Mouse (Mus musculus) hindbrain, embryonic 15.5 days (tissue): ENCODE results near the gene Heatr5a. TPM values are rescaled to one million over a fixed set of nuclear protein-coding genes. Genes with fewer than 3 reads are reported as not detected.

Experiments used
- ATAC-seq: fragments of 200-750 bp; cut with Nextera tagmentation; 2 replicates; pipeline ENCODE4 v1.8.0; 2017; ENCODE audit warnings: low read depth, moderate number of reproducible peaks, moderate TSS enrichment; ENCODE audit not compliant: low FRiP score
- H3K27ac ChIP-seq: fragments of 300-500 bp; sonication (generic); replicated peaks from 2 replicates; pipeline ENCODE4 v1.5.1; 2015; ENCODE audit warnings: mild to moderate bottlenecking, inconsistent platforms
- H3K27me3 ChIP-seq: fragments of 300-500 bp; sonication (generic); 2 replicates; pipeline ENCODE4 v1.6.1; 2015; ENCODE audit warnings: control low read depth, inconsistent platforms
- H3K36me3 ChIP-seq: fragments of 300-500 bp; sonication (generic); 2 replicates; pipeline ENCODE4 v1.6.1; 2015; ENCODE audit warnings: control low read depth, inconsistent platforms
- H3K4me1 ChIP-seq: fragments of 300-500 bp; sonication (generic); replicated peaks from 2 replicates; pipeline ENCODE4 v1.6.1; 2015; ENCODE audit warnings: control low read depth, inconsistent platforms
- H3K4me2 ChIP-seq: fragments of 300-500 bp; sonication (generic); 2 replicates; pipeline ENCODE4 v1.6.1; 2015; ENCODE audit warnings: moderate library complexity, mild to moderate bottlenecking, inconsistent platforms
- H3K4me3 ChIP-seq: fragments of 300-500 bp; sonication (generic); 2 replicates; pipeline ENCODE4 v1.5.1; 2015; ENCODE audit warnings: mild to moderate bottlenecking, inconsistent platforms
- H3K9ac ChIP-seq: fragments of 300-500 bp; sonication (generic); 2 replicates; pipeline ENCODE4 v1.6.1; 2015; ENCODE audit warnings: inconsistent platforms
- H3K9me3 ChIP-seq: fragments of 300-500 bp; sonication (generic); 2 replicates; pipeline ENCODE4 v1.6.1; 2016; ENCODE audit warnings: control low read depth, inconsistent platforms
- WGBS: fragments of 180-500 bp; shearing (Covaris S2); methylation state at CpG from one replicate; pipeline ENCODE4 v1.1.7; 2015; 5-methylcytosine and 5-hydroxymethylcytosine counted together
- polyA plus RNA-seq: library from polyadenylated mRNA; unstranded; fragments of >200 nt; fragmentation: Nextera tagmentation; extraction: Ambion mirVana; gene quantifications from 2 replicates; pipeline ENCODE4 v1.2.1, GENCODE M21; 2015

Heatr5a gene
- polyA plus RNA-seq, 1 experiment from 2014 or later = 7.1 TPM

DNA sequence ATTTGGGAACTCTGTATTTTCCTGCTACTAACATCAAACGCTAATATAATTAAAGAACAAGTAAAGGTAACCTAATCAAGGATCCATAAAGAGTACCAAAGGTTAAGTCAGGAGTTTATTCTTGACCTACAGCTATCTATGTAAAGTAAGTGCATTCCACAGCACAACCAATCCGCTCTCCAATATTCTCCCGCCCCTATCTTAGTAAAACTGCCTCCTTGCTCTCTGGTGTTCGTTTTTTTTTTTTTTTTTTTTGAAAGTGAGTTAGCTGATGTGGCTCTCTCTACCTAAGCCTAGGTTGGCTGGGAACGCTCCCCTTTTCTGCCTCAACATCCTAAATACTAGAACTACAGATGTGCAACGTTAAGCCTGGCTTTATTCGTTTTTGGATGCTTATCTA, 1.2 kb downstream of the Heatr5a start:
- H3K9me3 ChIP-seq = no peaks in the 10 kb centered on the region
- ATAC-seq = no peak
- H3K4me1 ChIP-seq = peaks cover 15% of the 10 kb centered on the region
- no peaks in the 10 kb centered on the region for H3K36me3 ChIP-seq
- H3K4me2 ChIP-seq = peak overlapping the region; percentile 67
- H3K27ac ChIP-seq = no peak overlapping the region
- no peak overlapping the region for H3K9ac ChIP-seq
- peak overlapping the region; percentile 98 for H3K4me3 ChIP-seq
- WGBS = 29% methylated on average over 7 of the region's 7 CpGs
- H3K27me3 ChIP-seq = no peaks in the 10 kb centered on the region

DNA sequence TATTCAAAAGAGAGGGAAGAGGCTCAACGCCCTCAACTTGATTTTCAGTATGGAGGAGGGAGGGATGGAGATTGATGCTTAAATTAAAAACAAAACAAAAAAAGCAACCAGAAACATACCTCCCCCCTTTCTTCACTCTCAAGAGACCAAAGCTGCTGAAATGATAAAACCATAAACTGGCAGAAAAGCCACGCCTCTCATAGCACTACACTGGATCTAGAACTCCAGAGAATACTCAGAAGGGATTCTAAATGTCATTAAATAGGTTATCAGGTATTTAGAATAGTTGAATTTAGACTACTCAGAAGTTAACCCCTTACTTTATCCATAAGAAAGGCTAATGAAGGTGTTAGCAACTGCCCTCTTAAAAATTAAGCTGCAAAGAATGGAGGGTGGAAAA, 2.0 kb downstream of the Heatr5a start:
- H3K4me3 ChIP-seq = no peak overlapping the region
- no peak overlapping the region for H3K9ac ChIP-seq
- no peak overlapping the region for H3K27ac ChIP-seq
- no peaks in the 10 kb centered on the region for H3K36me3 ChIP-seq
- 80% methylated on average over 2 of the region's 2 CpGs for WGBS
- no peaks in the 10 kb centered on the region for H3K9me3 ChIP-seq
- no peak for ATAC-seq
- no peak overlapping the region for H3K4me2 ChIP-seq
- H3K27me3 ChIP-seq = no peaks in the 10 kb centered on the region
- peaks cover 15% of the 10 kb centered on the region for H3K4me1 ChIP-seq

DNA sequence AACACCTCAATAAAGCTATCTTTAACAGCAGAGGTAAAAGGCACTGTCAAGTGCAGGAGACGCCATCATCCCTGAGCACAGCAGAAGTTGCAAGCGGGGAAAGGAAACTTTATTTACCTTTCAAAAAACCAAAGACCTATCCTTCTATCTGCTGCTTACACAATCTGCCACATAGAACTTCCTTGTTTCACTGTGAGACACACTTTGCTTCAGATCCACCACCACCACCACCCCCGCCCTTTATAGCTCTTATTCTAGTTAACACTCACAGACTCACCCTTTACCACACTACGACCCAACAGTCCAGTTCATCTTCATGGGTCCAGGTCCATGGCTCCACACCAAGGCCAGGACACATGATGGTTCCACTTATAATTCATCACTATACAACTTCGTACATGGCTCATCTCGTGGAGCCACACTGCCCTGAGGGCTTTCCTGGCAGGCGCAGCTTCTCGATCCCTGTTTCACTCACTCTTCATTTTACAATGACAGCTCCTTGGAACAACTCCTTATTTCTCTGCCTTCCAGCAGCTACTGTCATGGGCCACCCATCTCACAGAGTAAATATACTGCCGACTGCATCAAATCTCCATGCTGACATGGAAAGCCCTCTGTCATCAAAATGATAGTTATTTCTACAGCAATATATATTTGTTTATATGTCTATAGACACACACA, 3.1 kb downstream of the Heatr5a start:
- Histone ChIP-seq H3K27ac (no peak overlapping the region), H3K4me2 (no peak overlapping the region), H3K36me3 (no peaks in the 10 kb centered on the region), H3K4me1 (peaks cover 15% of the 10 kb centered on the region), H3K27me3 (no peaks in the 10 kb centered on the region), H3K9me3 (no peaks in the 10 kb centered on the region), H3K9ac (no peak overlapping the region), H3K4me3 (no peak overlapping the region)
- no peak for ATAC-seq
- WGBS = 82% methylated on average over 9 of the region's 9 CpGs

DNA sequence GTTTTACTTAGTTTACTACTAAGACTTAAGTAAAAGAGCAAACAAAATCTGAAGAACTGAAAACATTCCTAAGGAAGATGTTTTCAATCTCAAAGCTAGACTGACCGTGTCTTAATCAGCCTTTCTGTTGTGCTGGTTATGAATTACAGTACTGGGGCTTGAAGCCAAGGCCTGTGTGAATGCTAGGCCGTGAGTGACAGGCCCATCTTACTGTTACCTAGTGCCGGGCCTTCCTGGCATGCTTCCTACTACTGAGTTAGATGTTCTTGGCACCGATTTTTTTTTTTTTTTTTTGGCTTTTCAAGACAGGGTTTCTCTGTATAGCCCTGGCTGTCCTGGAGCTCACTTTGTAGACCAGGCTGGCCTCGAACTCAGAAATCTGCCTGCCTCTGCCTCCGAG, 13.5 kb downstream of the Heatr5a start:
- no peaks in the 10 kb centered on the region for H3K27me3 ChIP-seq
- no peaks in the 10 kb centered on the region for H3K9me3 ChIP-seq
- 79% methylated on average over 6 of the region's 6 CpGs for WGBS

DNA sequence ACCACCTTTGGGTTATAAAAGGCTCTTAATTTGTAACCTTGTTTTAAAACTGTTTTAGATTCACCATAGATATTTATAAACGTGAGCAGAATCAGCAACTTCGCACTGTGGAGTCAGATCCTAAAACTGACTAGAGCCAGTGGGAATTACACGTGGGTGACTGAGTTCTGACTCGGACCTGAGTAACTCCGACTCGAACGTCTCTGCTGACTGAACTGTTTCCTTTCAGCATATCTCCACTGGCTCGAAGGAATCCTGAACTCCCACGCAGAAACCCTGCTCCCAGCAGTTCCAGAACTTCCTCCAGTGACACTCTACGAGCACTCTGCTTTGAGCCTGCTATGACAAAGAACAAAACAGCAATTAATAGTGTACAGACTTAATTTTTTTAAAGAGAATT, 18.8 kb downstream of the Heatr5a start:
- Histone ChIP-seq H3K36me3 (peaks cover 52% of the 10 kb centered on the region), H3K4me3 (no peak overlapping the region), H3K9ac (no peak overlapping the region), H3K9me3 (no peaks in the 10 kb centered on the region), H3K27ac (no peak overlapping the region), H3K4me1 (no peaks in the 10 kb centered on the region), H3K27me3 (no peaks in the 10 kb centered on the region), H3K4me2 (no peak overlapping the region)
- 86% methylated on average over 10 of the region's 10 CpGs for WGBS
- ATAC-seq = no peak

More for the DNA sequence above, 13.5 kb downstream of the Heatr5a start:
- H3K4me3 ChIP-seq = no peak overlapping the region
- peaks cover 18% of the 10 kb centered on the region for H3K36me3 ChIP-seq
- no peak for ATAC-seq
- H3K4me1 ChIP-seq = no peaks in the 10 kb centered on the region
- no peak overlapping the region for H3K4me2 ChIP-seq
- H3K9ac ChIP-seq = no peak overlapping the region
- H3K27ac ChIP-seq = no peak overlapping the region

DNA sequence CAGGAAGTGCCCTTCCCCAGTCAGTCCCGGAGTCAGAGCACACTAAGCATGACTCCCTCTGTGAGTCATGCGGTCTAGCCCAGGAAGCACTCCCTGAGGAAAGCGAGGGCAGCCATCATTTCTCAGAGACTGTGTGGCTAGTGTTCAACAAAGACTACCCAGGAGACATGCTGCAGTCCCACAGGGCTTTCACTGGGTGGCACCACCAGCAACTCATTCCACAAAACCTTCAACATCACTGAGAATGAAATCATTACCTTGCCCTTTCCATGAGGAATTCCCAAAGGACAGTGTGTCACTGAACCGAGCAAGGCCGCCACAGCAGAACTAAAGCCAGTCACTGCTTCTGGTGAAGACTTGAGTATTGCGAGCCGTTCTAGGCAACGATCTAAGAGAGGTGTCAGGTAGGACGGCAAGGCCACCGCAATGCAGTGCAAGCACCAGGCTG, 23.6 kb downstream of the Heatr5a start:
- Histone ChIP-seq H3K27me3 (no peaks in the 10 kb centered on the region), H3K9ac (no peak overlapping the region), H3K4me1 (no peaks in the 10 kb centered on the region), H3K9me3 (no peaks in the 10 kb centered on the region), H3K4me3 (no peak overlapping the region), H3K36me3 (peaks cover 64% of the 10 kb centered on the region), H3K4me2 (no peak overlapping the region), H3K27ac (no peak overlapping the region)
- WGBS = 78% methylated on average over 10 of the region's 10 CpGs
- no peak for ATAC-seq

DNA sequence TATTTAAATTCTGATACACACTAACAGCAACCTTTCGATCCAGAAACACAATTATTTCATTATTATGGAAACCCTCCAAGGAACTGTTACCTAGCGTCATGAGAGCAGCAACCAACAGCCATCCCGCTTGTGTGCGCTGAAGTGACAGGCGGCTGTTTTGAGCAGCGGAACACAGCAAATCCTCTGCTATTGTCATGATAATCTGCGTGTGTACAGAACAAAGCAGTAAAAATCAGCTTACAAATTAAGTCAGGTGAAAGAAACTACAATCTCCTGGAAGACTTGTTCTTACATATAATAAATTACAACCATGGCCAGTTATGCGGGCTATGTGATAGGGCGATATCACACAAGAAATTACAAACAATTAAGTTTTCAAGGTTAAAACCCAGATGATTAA, 25.8 kb downstream of the Heatr5a start:
- peaks cover 44% of the 10 kb centered on the region for H3K36me3 ChIP-seq
- no peaks in the 10 kb centered on the region for H3K27me3 ChIP-seq
- H3K4me2 ChIP-seq = no peak overlapping the region
- no peak overlapping the region for H3K9ac ChIP-seq
- H3K4me3 ChIP-seq = no peak overlapping the region
- H3K9me3 ChIP-seq = no peaks in the 10 kb centered on the region
- ATAC-seq = no peak
- no peaks in the 10 kb centered on the region for H3K4me1 ChIP-seq
- 43% methylated on average over 9 of the region's 9 CpGs for WGBS
- H3K27ac ChIP-seq = no peak overlapping the region

DNA sequence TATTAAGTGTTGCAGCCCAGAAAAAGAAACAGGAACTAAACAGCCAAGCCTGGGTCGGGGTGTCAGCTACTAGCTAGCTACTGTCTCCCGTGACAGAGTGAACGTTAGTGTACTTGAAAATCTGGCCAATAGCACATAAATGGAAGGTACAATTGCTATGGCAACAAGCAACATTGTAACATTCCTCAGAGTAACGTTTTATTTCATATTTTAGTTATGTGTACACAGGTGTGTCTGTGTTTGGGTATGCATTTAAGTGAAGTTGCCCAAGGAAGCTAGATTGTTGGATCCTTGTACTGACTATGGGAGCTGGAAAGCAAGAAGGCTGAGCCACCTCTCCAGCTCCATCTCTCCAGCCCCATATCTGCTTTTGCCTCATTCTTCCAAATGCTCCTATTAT, 31.3 kb downstream of the Heatr5a start:
- Histone ChIP-seq H3K9ac (no peak overlapping the region), H3K27ac (no peak overlapping the region), H3K4me1 (no peaks in the 10 kb centered on the region), H3K27me3 (no peaks in the 10 kb centered on the region), H3K4me2 (no peak overlapping the region), H3K36me3 (peaks cover 23% of the 10 kb centered on the region; the same call in 1 of the 2 replicates), H3K9me3 (no peaks in the 10 kb centered on the region), H3K4me3 (no peak overlapping the region)
- no peak for ATAC-seq
- 80% methylated on average over 4 of the region's 4 CpGs for WGBS

DNA sequence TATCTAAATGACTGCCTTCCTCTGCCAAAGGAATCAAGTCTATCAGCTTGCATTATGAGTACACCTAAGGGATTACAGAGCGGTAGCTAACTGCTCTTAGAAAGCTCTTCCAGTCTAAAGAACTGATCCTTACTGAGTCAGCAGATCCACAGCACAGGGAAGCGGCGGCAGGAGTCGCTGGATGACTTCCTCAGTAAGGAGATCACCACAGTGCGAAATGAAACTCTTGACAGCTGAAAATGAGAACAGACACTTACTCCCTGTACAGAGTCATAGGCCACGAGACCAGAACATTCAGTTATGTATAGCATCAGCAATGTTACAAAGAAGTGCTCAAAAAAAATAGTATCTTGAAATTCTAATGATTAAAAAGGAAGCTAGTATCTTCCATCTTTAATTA, 33.2 kb downstream of the Heatr5a start:
- ATAC-seq = no peak
- no peaks in the 10 kb centered on the region for H3K4me1 ChIP-seq
- no peaks in the 10 kb centered on the region for H3K9me3 ChIP-seq
- no peak overlapping the region for H3K9ac ChIP-seq
- H3K27ac ChIP-seq = no peak overlapping the region
- 67% methylated on average over 6 of the region's 6 CpGs for WGBS
- no peaks in the 10 kb centered on the region for H3K27me3 ChIP-seq
- H3K36me3 ChIP-seq = peaks cover 9% of the 10 kb centered on the region; the same call in 1 of the 2 replicates
- H3K4me3 ChIP-seq = no peak overlapping the region
- no peak overlapping the region for H3K4me2 ChIP-seq

DNA sequence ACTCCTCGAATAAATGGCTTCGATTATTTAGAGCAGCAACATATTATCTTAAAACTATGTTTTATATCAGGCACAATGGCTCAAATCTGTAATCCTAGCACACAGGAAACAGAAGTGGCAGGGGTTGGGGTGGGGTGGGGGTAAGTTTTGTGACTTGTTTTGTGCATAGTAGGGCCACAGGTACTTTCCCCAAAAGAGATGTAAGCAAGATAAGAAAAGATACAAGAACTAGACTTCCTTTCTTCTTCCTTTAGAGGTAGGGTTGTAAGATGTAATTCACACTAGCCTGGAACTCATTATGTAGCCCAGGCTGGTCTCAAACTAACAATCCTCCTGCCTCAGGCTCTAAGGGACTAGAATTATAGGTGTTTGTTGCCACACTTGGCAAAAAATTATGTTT, 41.5 kb downstream of the Heatr5a start:
- WGBS = 96% methylated on average over 2 of the region's 2 CpGs

DNA sequence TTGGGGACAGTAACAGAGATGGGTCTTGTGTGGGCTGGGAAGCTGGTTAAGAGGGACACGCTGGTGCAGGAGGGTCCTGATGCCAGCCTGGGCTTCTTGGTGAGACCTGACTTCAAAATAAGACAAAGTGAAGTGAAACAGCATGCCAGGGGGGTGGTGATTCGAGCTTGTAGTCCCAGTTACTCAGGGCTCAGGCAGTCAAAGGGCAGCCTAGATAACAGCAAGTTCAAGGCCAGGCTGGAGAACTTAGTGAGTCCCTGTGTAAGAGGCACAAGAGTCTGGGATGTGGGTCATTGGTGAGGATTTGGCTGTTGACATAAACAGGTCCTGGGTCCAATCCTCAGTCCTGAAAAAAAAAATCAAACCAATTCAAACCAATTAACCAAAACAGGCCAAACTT, 53.9 kb downstream of the Heatr5a start:
- 83% methylated on average over 2 of the region's 2 CpGs for WGBS
- ATAC-seq = no peak
- no peaks in the 10 kb centered on the region for H3K9me3 ChIP-seq
- no peak overlapping the region for H3K4me3 ChIP-seq
- H3K4me1 ChIP-seq = no peaks in the 10 kb centered on the region
- H3K27ac ChIP-seq = no peak overlapping the region
- H3K9ac ChIP-seq = no peak overlapping the region
- H3K4me2 ChIP-seq = no peak overlapping the region
- no peaks in the 10 kb centered on the region for H3K27me3 ChIP-seq
- H3K36me3 ChIP-seq = peaks cover 24% of the 10 kb centered on the region

More for the DNA sequence above, 41.5 kb downstream of the Heatr5a start:
- Histone ChIP-seq H3K4me3 (no peak overlapping the region), H3K27ac (no peak overlapping the region), H3K27me3 (no peaks in the 10 kb centered on the region), H3K9me3 (no peaks in the 10 kb centered on the region), H3K4me2 (no peak overlapping the region), H3K9ac (no peak overlapping the region), H3K4me1 (no peaks in the 10 kb centered on the region), H3K36me3 (peaks cover 8% of the 10 kb centered on the region; the same call in 1 of the 2 replicates)
- no peak for ATAC-seq

DNA sequence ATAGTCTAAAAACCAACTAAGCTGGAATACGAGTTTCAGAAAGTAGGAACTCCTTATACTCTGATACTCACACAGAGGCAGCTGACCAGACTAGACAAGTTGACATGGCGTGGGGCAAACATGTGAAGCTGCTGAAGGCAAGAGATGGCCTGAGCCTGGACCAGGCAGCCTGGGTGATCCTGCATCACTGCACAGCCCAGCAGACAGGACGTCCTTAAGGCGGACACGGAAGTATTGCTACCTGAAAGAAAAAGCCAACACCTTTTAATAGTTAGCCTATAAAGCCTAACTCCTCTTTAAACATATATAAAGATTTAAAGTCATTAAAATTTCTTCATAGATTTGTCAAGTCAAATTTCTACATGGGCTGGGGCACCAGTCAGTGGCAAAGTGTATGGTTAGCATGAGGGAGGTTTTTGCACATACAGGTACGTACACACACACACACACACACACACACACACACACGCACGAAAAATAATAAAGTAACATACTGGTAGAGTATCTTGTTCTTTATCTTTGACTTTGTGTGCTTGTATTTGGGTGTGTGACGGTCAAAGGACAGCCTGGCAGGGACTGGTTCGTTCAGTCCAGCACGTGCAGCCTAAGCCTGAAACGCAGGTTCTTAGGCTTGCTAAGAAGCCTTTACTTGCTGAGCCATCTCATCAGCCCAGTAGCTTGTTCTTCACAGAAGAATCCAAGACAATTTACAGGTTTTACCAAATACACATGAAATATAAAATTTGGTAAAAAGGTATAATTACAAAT, 56.0 kb downstream of the Heatr5a start:
- Histone ChIP-seq H3K4me3 (no peak overlapping the region), H3K9me3 (no peaks in the 10 kb centered on the region), H3K27me3 (no peaks in the 10 kb centered on the region), H3K27ac (no peak overlapping the region), H3K9ac (no peak overlapping the region), H3K36me3 (peaks cover 24% of the 10 kb centered on the region), H3K4me2 (no peak overlapping the region), H3K4me1 (no peaks in the 10 kb centered on the region)
- WGBS = 97% methylated on average over 12 of the region's 12 CpGs
- no peak for ATAC-seq
